Mouse (Mus musculus) embryonic facial prominence, embryonic 12.5 days (tissue): Measurements from ENCODE around the gene Ly6g6d. TPM values are rescaled to one million over a fixed set of nuclear protein-coding genes. Genes with fewer than 3 reads are reported as not detected.

Experiments
- ATAC-seq: fragments of 200-750 bp; cut with Nextera tagmentation; 2 replicates; pipeline ENCODE4 v1.8.0; 2017; ENCODE audit not compliant: insufficient number of reproducible peaks, insufficient read depth, low FRiP score, low TSS enrichment
- H3K27ac ChIP-seq: fragments of 300-500 bp; sonication (generic); 2 replicates; pipeline ENCODE4 v1.5.1; 2016; ENCODE audit warnings: mild to moderate bottlenecking
- H3K27me3 ChIP-seq: fragments of 300-500 bp; sonication (generic); 2 replicates; pipeline ENCODE4 v1.6.1; 2016; ENCODE audit warnings: mild to moderate bottlenecking, moderate library complexity
- H3K36me3 ChIP-seq: fragments of 300-500 bp; sonication (generic); 2 replicates; pipeline ENCODE4 v1.6.1; 2016; ENCODE audit warnings: mild to moderate bottlenecking
- H3K4me1 ChIP-seq: fragments of 300-500 bp; sonication (generic); 2 replicates; pipeline ENCODE4 v1.6.1; 2016
- H3K4me2 ChIP-seq: fragments of 300-500 bp; sonication (generic); replicated peaks from 2 replicates; pipeline ENCODE4 v1.6.1; 2016; ENCODE audit warnings: mild to moderate bottlenecking, moderate library complexity
- H3K4me3 ChIP-seq: fragments of 300-500 bp; sonication (generic); 2 replicates; pipeline ENCODE4 v1.5.1; 2016; ENCODE audit warnings: mild to moderate bottlenecking
- H3K9ac ChIP-seq: fragments of 300-500 bp; sonication (generic); 2 replicates; pipeline ENCODE4 v1.6.1; 2016; ENCODE audit warnings: mild to moderate bottlenecking, moderate library complexity
- H3K9me3 ChIP-seq: fragments of 300-500 bp; sonication (generic); 2 replicates; pipeline ENCODE4 v1.6.1; 2016; ENCODE audit warnings: mild to moderate bottlenecking, moderate library complexity
- WGBS: fragments of 180-500 bp; shearing (Covaris S2); methylation state at CpG from one replicate; pipeline ENCODE4 v1.1.7; 2016; 5-methylcytosine and 5-hydroxymethylcytosine counted together
- polyA plus RNA-seq: library from polyadenylated mRNA; unstranded; fragments of >200 nt; fragmentation: Nextera tagmentation; extraction: Ambion mirVana; gene quantifications from 2 replicates; pipeline ENCODE4 v1.2.1, GENCODE M21; 2016

The Ly6g6d gene
- polyA plus RNA-seq, 1 experiment from 2014 or later: 0.68 TPM

DNA sequence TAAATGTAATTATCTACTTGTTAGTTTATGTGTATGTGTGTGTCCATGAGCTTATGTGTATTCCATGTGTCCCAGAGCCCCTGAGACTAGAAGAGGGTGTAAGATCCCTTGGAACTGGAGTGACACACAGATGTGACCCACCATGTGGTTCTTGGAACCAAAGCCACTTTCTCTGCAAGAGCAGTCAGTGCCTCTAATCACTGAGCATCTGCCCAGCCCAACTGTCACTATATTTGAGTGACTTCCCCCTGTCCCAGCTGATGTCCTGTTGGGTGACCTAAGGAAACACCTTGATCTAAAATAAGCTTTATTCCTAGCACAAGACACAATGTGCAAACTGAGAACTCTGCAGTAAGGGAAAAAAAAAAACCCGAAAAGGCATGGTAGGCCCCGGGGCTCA lies 49.5 kb downstream of the Ly6g6d start:
- Histone ChIP-seq H3K27me3 (no peaks in the 10 kb centered on the region), H3K9ac (no peak overlapping the region), H3K4me2 (no peak overlapping the region), H3K9me3 (no peaks in the 10 kb centered on the region), H3K4me3 (no peak overlapping the region), H3K4me1 (peaks cover 25% of the 10 kb centered on the region), H3K27ac (no peak overlapping the region), H3K36me3 (no peaks in the 10 kb centered on the region)
- 71% methylated on average over 2 of the region's 2 CpGs for WGBS
- no peak for ATAC-seq

GRCm38 (mm10) chr17:35027277-35028068 lies 50.4 kb downstream of the Ly6g6d start, which contains the start of gene Sapcd1:
TSS of gene Sapcd1 (minus strand) at chr17:35028016.
- H3K4me1 ChIP-seq: peaks cover 25% of the 10 kb centered on the region
- H3K9me3 ChIP-seq: no peaks in the 10 kb centered on the region
- H3K9ac ChIP-seq: peak within 1 kb of the TSS; percentile 46
- no peaks in the 10 kb centered on the region for H3K27me3 ChIP-seq
- H3K4me3 ChIP-seq: 0 out of 2 replicates have a peak within 1 kb of the TSS, but pooled peaks have one; percentile 10
- 33% methylated on average over 13 of the region's 13 CpGs for WGBS
- H3K27ac ChIP-seq: peak within 1 kb of the TSS; percentile 75
- no peaks in the 10 kb centered on the region for H3K36me3 ChIP-seq
- peak within 1 kb of the TSS; percentile 40 for H3K4me2 ChIP-seq
- peak; percentile 72 for ATAC-seq

- H3K27ac ChIP-seq: peak overlapping the region; percentile 58; the same call in 1 of the 2 replicates
- no peak for ATAC-seq
- no peaks in the 10 kb centered on the region for H3K9me3 ChIP-seq
- WGBS: 80% methylated on average over 5 of the region's 5 CpGs
- H3K4me2 ChIP-seq: no peak overlapping the region
- H3K36me3 ChIP-seq: no peaks in the 10 kb centered on the region
- H3K4me3 ChIP-seq: no peak overlapping the region
- no peaks in the 10 kb centered on the region for H3K27me3 ChIP-seq
- H3K9ac ChIP-seq: no peak overlapping the region
- H3K4me1 ChIP-seq: peaks cover 32% of the 10 kb centered on the region
Measured at GRCm38 (mm10) chr17:35026206-35026605, 51.7 kb downstream of the Ly6g6d start.

- H3K36me3 ChIP-seq: no peaks in the 10 kb centered on the region
- H3K4me3 ChIP-seq: no peak overlapping the region
- WGBS: 56% methylated on average over 10 of the region's 10 CpGs
- H3K9me3 ChIP-seq: no peaks in the 10 kb centered on the region
- ATAC-seq: no peak
- H3K4me2 ChIP-seq: no peak overlapping the region
- H3K4me1 ChIP-seq: peaks cover 34% of the 10 kb centered on the region
- no peak overlapping the region for H3K27ac ChIP-seq
- no peak overlapping the region for H3K9ac ChIP-seq
- H3K27me3 ChIP-seq: no peaks in the 10 kb centered on the region
Measured at GRCm38 (mm10) chr17:35024691-35025488, 53.0 kb downstream of the Ly6g6d start.

DNA sequence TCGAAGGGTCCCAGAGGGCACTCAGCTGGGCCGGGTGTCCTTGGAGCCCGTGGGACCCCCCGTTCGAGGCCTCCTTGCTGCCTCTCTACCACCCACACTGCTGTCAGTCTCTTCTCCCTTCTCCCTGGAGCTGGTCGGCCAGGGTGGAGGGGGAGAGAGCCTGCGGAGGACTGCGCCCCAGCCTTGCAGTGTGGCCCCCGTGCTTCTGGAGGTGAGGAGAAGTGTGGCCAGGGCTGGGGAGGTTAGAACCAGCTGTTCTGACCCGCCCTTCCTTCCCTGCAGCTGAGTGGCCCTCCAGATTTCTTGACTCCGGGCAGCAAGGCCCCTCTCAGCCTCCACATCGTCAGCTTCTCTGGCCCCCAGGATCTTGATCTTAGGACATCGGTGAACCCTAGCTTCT lies 53.6 kb downstream of the Ly6g6d start:
- 73% methylated on average over 13 of the region's 13 CpGs for WGBS
- H3K4me1 ChIP-seq: peaks cover 29% of the 10 kb centered on the region
- no peak overlapping the region for H3K27ac ChIP-seq
- no peak overlapping the region for H3K4me3 ChIP-seq
- H3K9me3 ChIP-seq: no peaks in the 10 kb centered on the region
- no peaks in the 10 kb centered on the region for H3K36me3 ChIP-seq
- H3K27me3 ChIP-seq: no peaks in the 10 kb centered on the region
- no peak for ATAC-seq
- no peak overlapping the region for H3K9ac ChIP-seq
- no peak overlapping the region for H3K4me2 ChIP-seq

- WGBS: 56% methylated on average over 4 of the region's 4 CpGs
- Histone ChIP-seq H3K4me2 (no peak overlapping the region), H3K9me3 (no peaks in the 10 kb centered on the region), H3K36me3 (no peaks in the 10 kb centered on the region), H3K27me3 (no peaks in the 10 kb centered on the region), H3K4me1 (peaks cover 29% of the 10 kb centered on the region), H3K4me3 (no peak overlapping the region), H3K9ac (no peak overlapping the region), H3K27ac (no peak overlapping the region)
- ATAC-seq: no peak
Measured at GRCm38 (mm10) chr17:35023756-35024155, 54.1 kb downstream of the Ly6g6d start.

GRCm38 (mm10) chr17:35023221-35023620 lies 54.6 kb downstream of the Ly6g6d start:
- no peaks in the 10 kb centered on the region for H3K36me3 ChIP-seq
- 84% methylated on average over 5 of the region's 5 CpGs for WGBS
- peaks cover 29% of the 10 kb centered on the region for H3K4me1 ChIP-seq
- H3K9me3 ChIP-seq: no peaks in the 10 kb centered on the region
- no peaks in the 10 kb centered on the region for H3K27me3 ChIP-seq
- no peak for ATAC-seq
- no peak overlapping the region for H3K4me3 ChIP-seq
- H3K9ac ChIP-seq: no peak overlapping the region
- no peak overlapping the region for H3K4me2 ChIP-seq
- no peak overlapping the region for H3K27ac ChIP-seq

DNA sequence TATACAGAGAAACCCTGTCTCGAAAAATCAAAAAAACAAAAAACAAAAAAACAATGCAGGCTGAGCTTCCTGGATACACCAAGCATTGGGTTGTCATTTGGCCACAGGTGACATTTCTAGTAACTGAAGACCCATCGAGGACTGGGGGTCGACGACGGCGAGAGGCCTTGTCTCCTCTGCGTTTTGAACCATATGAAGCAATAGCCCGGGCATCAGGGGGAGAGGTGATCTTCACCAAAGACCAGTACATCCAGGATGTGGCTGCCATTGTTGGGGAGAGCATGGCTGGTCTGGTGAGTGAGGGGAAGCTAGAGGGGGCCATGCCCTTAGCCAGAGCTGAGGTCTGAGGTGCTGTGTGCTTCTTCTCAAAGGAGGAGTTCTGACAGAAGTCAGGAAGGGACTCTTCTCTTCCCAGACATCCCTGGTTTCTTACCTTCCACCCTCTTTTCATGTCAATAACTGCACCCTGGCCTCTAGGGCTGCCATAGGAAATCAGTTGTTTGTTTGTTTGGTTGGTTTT lies 55.3 kb downstream of the Ly6g6d start:
- no peak overlapping the region for H3K4me2 ChIP-seq
- H3K27me3 ChIP-seq: no peaks in the 10 kb centered on the region
- H3K4me1 ChIP-seq: peaks cover 27% of the 10 kb centered on the region
- no peak overlapping the region for H3K9ac ChIP-seq
- WGBS: 92% methylated on average over 8 of the region's 8 CpGs
- no peaks in the 10 kb centered on the region for H3K9me3 ChIP-seq
- no peak overlapping the region for H3K27ac ChIP-seq
- ATAC-seq: no peak
- no peak overlapping the region for H3K4me3 ChIP-seq
- no peaks in the 10 kb centered on the region for H3K36me3 ChIP-seq

DNA sequence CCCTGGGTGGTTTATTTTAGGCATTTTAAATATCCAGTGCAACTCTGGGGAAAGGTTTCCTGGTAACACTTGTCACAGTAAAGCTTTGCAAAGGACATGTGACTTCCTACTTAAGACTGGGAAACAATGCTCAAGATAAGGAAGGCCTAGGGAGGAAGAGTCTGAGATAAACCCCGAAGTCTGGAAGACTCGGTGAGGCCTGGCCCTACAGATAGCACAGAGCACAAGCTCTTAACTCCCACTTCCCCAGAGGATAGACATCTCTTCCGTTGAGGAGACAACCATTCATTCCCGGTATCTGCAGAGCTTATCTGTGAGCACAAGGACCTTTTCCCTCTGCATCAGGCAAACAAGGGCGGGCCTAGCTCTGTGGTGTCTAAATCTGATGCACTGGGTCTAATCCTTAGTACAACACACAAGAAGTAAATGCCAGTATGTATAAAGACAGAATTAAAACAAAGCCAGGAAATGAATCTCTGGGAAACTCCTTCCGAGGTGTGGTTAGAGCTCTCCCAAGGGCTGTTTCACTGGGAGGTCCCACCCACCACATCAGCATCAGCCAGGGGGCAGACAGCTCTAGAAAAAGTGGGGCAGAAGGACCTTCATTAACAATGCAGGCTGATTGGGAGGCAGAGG lies 55.9 kb downstream of the Ly6g6d start:
- Histone ChIP-seq H3K9me3 (no peaks in the 10 kb centered on the region), H3K4me3 (no peak overlapping the region), H3K4me2 (peak overlapping the region; percentile 21; the same call in 1 of the 2 replicates), H3K9ac (no peak overlapping the region), H3K36me3 (peaks cover 3% of the 10 kb centered on the region; the same call in 1 of the 2 replicates), H3K27me3 (no peaks in the 10 kb centered on the region), H3K4me1 (peaks cover 22% of the 10 kb centered on the region), H3K27ac (no peak overlapping the region)
- no peak for ATAC-seq
- 62% methylated on average over 6 of the region's 6 CpGs for WGBS
